Mouse (Mus musculus) leukemia stem cell, adult 10-12 weeks (primary cell): ENCODE results near the gene Olfr251. TPM values are rescaled to one million over a fixed set of nuclear protein-coding genes. Genes with fewer than 3 reads are reported as not detected.

ENCODE experiments used
- polyA plus RNA-seq: library from polyadenylated mRNA; stranded (reverse); fragments of >175 nt; gene quantifications from 2 replicates; pipeline ENCODE4 v1.2.3, GENCODE M21; 2012; ENCODE audit warnings: low replicate concordance

The Olfr251 gene
- not detected in 2 replicates for polyA plus RNA-seq

DNA sequence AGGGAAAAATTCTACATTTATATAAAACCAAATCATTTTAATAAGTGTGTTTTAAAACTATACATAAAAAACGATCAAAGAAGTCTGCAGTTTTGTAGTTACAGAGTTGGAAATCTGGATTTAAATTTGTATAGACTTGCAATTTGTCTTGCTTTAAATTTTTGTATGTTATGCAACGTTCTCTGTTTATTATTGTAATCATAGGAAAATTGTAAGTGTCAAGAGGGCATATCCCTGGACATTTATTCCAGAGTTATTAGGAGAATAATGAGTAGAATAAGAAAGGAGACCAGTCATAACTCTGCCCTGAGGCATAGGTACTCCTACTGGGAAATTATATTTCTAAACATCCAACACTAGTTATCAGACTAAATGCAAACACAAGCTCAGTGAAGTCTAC, at the start of gene Olfr251:
Gene Olfr251, plus strand, starts transcription at position 301 of the 400 bp plus-strand sequence.

DNA sequence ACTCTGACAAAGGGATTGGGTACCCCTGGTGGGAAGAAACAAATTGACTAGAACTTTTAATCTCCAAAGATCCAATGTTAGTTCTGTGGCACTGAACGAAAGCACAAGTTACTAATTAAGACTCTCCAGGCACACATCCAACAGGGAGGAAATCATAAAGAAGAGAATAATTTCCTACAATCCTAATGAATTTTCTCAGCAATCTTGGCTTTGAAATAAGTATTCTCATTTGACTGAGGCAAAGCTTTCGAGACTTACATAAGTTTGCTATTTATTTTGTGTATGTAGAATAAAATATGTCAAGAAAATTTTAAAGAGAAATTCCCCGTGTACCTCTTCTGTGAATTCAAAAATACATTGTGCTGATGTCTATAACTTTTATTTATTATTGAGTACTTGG, 48.1 kb upstream of the Olfr251 start, which contains the start of gene Olfr25:
Gene Olfr25, plus strand, starts transcription at position 301 of the 400 bp plus-strand sequence.

DNA sequence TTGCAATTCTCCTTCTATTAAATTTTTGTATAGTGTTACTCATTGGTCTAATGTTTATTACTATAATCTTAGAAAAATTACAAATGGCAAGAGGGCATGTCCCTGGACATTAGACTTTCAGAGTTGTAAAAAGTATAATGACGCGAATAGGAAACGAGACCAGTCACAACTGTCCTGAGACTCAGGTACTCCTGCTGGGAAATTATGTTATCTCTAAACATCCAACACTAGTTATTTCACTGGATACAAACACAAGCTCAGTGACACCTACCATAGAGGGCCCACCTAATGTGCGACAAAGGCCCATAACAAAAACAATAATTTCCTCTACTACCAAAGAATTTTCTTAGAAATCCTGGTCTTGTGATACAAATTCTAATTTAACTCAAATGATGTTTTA, 28.8 kb upstream of the Olfr251 start, which contains the start of gene Olfr898:
Gene Olfr898, plus strand, starts transcription at position 301 of the 400 bp plus-strand sequence.

GRCm38 (mm10) chr9:38366596-38366995, 10.3 kb upstream of the Olfr251 start, which contains the start of gene Olfr250:
TSS of gene Olfr250 (plus strand) at chr9:38366896.

GRCm38 (mm10) chr9:38401398-38401797, 24.5 kb downstream of the Olfr251 start, which contains the start of gene Olfr147:
TSS of gene Olfr147 (plus strand) at chr9:38401698.

GRCm38 (mm10) chr9:38429155-38429554, 52.3 kb downstream of the Olfr251 start, which contains the start of gene Olfr901:
TSS of gene Olfr901 (plus strand) at chr9:38429455.

Other genes with a start within 250 kb of the Olfr251 start
- not detected in 2 replicates for gene Olfr890, start 234.6 kb upstream of the Olfr251 start, polyA plus RNA-seq
- gene Olfr891, start 196.3 kb upstream of the Olfr251 start, polyA plus RNA-seq = not detected in 2 replicates
- not detected in 2 replicates for gene Olfr893, start 168.7 kb upstream of the Olfr251 start, polyA plus RNA-seq
- gene Olfr894, start 159.0 kb upstream of the Olfr251 start, polyA plus RNA-seq = not detected in 2 replicates
- gene Olfr143, start 124.3 kb upstream of the Olfr251 start, polyA plus RNA-seq = not detected in 2 replicates
- gene Olfr895, start 109.2 kb upstream of the Olfr251 start, polyA plus RNA-seq = not detected in 2 replicates
- not detected in 2 replicates for gene Olfr896-ps1, start 86.0 kb upstream of the Olfr251 start, polyA plus RNA-seq
- gene Olfr25, start 48.0 kb upstream of the Olfr251 start, polyA plus RNA-seq = not detected in 2 replicates
- gene Olfr898, start 28.7 kb upstream of the Olfr251 start, polyA plus RNA-seq = not detected in 2 replicates
- not detected in 2 replicates for gene Olfr250, start 10.2 kb upstream of the Olfr251 start, polyA plus RNA-seq
- not detected in 2 replicates for gene Olfr147, start 24.6 kb downstream of the Olfr251 start, polyA plus RNA-seq
- not detected in 2 replicates for gene Olfr901, start 52.4 kb downstream of the Olfr251 start, polyA plus RNA-seq
- not detected in 2 replicates for gene Olfr902, start 70.6 kb downstream of the Olfr251 start, polyA plus RNA-seq
- gene Olfr904, start 86.1 kb downstream of the Olfr251 start, polyA plus RNA-seq = not detected in 2 replicates
- not detected in 2 replicates for gene Olfr905, start 94.0 kb downstream of the Olfr251 start, polyA plus RNA-seq
- gene Olfr906, start 110.0 kb downstream of the Olfr251 start, polyA plus RNA-seq = not detected in 2 replicates
- gene Olfr907, start 118.7 kb downstream of the Olfr251 start, polyA plus RNA-seq = not detected in 2 replicates
- gene Olfr911-ps1, start 144.5 kb downstream of the Olfr251 start, polyA plus RNA-seq = not detected in 2 replicates
- gene Olfr910, start 160.8 kb downstream of the Olfr251 start, polyA plus RNA-seq = 0.08 TPM in 1 of 2 replicates, not detected in the other
- not detected in 2 replicates for gene Olfr912, start 203.1 kb downstream of the Olfr251 start, polyA plus RNA-seq
- not detected in 2 replicates for gene Olfr913, start 215.7 kb downstream of the Olfr251 start, polyA plus RNA-seq
- not detected in 2 replicates for gene Olfr914, start 228.0 kb downstream of the Olfr251 start, polyA plus RNA-seq